Mouse (Mus musculus): ENCODE measurements around the gene Mcf2l.

The Mcf2l gene

DNA sequence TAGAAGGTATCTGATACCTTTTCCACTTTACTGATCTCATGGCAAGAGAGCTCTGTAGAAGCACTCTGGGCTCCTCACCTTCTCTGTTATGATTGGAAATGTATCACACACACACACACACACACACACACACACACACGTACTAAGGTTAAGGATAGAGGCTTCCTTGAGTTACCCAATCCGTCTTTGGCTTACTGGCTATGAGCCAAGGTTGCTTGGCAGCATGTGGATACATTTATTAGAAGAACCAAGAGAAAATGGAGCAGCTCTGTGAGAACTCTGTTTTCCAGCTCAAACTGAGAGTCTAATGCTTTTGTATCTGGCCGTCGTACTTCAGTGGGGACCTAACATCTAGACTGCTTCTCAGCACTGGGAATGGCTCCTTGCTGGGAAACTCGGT, 121.9 kb downstream of the Mcf2l start:
- DNase-seq = peak in 1 of 2 experiments; percentile 53

- DNase-seq = peak; percentile 22 to 69
Observed at GRCm38 (mm10) chr8:12996831-12997275, 123.2 kb downstream of the Mcf2l start.

- no peak for DNase-seq
Observed at GRCm38 (mm10) chr8:12998331-12998730, 124.7 kb downstream of the Mcf2l start.

DNA sequence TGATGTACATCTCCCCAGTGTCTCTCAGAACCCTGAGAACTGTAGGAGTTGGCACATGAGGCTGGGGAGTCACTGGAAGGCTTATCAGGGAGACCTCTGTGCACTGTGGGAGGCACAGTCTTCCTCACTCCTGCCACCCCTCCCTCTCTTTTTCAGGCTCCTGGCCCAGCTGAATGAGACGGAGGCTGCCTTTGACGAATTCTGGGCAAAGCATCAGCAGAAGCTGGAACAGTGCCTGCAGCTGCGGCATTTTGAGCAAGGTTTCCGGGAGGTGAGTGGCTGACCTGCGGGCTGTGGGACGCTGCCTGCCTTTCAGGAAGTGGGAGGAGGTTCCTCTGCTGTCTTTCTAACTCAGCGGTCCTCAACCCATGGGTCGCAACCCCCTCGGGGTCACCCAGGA, 126.2 kb downstream of the Mcf2l start:
- DNase-seq = no peak

DNA sequence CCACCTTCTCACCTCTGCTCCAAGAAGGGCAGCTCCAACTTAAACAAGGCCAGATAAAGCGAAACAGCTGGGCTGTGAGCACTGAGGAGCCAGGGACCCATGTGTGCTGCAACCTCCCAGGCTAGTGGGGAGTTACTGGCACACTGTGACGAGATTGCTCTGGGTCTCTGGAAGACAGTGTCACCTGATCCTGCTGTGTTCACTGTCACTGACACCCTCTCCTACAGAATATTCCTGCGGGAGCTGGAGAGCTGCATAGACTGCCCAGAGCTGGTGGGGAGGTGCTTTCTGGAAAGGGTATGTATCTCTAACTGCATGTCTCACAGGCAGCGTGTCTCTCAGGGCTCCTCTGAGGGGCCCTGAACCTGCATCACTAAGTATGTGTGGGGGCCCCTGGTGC, 133.9 kb downstream of the Mcf2l start:
- DNase-seq = no peak

DNA sequence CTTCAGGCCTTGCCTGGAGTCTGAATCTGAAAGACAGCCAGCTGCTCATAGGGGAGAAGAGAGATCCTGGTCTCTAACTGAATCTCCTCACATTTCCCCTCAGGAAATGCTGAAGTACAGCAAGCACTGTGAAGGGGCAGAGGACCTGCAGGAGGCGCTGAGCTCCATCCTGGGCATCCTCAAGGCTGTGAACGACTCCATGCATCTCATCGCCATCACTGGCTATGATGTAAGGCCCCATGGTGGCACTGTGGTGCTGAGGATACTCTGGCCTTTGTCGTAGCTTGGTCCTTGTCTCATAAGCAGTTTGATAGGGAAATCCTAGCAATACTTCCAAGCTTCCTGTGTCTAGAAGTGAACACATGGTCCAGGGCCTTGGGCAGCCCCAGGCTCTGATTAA, 136.7 kb downstream of the Mcf2l start:
- peak in 1 of 2 experiments; percentile 46 for DNase-seq

- DNase-seq = no peak
Observed at GRCm38 (mm10) chr8:13019560-13019959, 146.0 kb downstream of the Mcf2l start.

GRCm38 (mm10) chr8:13021830-13022229, 148.2 kb downstream of the Mcf2l start:
- DNase-seq = peak in 1 of 2 experiments; percentile 20

- peak; percentile 49 to 51 for DNase-seq
Observed at GRCm38 (mm10) chr8:13025487-13026224, 152.1 kb downstream of the Mcf2l start, which contains the start of gene F7. Gene F7, plus strand, starts transcription at chr8:13026034.

DNA sequence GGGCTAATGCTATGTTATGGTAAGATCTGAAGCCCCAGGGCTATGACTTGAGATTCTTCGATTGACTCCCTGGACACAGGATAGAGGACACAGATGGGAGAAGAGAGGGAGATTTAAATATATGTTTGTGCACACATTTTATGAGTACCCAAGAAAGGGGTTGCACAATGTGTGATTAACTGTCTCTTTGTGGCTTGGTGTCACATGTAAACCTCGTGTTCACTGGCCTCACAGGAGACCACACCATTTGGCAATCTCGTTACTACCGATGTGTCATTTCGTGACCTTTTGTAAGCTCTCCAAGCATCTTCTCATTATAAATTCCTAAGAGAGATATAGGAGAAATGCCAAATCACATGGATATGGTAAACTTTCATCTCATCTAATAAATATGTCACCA, 154.0 kb downstream of the Mcf2l start:
- DNase-seq = no peak

- peak; percentile 71 to 88 for DNase-seq
Observed at GRCm38 (mm10) chr8:13028482-13028881, 154.9 kb downstream of the Mcf2l start.

DNA sequence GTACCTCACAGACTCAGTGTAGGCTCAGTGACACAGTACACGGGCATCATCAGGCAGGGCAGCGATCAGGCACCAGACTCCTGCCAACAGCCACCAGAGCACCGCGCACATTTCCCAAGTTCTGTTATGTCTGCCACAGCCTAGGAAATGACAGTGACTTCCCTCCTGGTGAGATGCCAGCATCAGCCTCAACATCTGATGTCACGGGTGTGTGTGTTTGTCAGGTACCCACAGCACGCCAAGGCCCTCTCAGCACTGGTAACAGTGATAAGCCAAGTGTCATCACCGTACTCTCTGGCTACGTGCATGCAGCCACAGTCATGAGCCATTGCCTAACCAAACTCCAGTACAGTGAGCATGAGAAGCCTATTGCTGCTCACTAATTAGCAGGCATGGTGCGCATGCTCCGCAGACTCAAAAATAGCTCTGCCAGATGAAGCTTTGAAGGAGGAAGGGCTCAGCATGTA, 162.8 kb downstream of the Mcf2l start:
- no peak for DNase-seq

DNA sequence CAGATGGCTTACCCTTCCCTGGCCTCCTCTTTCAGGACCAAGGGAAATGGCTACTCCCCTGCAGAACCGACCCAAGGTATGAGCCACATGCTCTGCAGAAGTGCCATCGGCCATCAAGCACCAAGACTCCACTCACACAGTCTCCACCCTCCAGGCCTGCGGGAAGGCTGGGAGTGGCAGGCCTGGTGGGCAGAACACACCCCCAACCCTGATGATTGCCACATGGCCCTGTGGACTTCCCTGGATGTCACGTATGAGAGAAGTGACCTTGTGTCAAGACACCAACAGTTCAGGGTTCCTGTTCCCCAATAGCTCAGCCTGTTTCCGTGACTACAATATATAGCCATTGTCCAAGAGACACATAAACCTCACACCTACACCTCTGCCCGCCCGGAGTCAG, 163.4 kb downstream of the Mcf2l start, which contains the start of gene F10:
TSS of gene F10 (plus strand) at position 294 of the 400 bp plus-strand sequence.
- peak; percentile 62 to 74 for DNase-seq

DNA sequence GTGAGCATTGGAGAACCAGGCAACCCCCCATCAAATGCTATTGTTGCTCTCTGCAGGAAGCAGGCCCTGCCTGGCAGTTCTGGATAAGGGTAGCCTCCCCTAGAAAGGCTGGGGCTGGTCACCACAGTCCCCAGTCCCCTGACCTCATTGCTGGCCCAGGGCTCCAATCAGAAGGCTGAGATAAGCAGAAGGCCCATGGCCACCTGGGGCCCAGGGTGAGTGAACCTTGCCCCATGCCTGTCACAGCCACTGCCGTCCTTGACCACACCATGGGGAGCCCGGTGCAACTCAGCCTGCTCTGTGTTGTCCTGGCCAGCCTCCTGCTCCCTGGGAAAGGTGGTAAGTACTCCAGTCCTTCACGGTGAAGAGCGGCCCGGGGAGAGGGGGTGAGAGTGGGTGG, 164.0 kb downstream of the Mcf2l start:
- DNase-seq = no peak

GRCm38 (mm10) chr8:13039054-13039453, 165.4 kb downstream of the Mcf2l start:
- peak; percentile 39 for DNase-seq

DNA sequence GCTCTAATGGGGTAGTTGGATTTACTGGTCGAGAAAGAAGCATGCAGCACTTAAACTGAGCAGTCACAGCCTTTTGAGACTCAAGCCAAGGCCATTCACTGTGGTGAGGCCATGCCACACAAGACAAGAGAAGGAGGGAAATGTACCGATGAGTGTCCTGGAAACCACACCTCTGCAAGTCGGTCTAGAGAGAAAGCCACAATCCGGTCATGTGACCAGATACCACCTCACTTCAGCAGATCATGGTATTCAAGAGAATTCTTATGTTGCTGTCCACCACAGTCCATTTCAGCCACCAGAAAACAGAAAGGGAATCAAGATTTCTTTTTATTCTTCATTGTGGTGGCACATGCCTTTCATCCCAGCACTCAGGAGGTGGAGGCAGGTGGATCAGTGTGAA, 167.9 kb downstream of the Mcf2l start:
- DNase-seq = no peak

- no peak for DNase-seq
Observed at GRCm38 (mm10) chr8:13047652-13048051, 174.0 kb downstream of the Mcf2l start.

GRCm38 (mm10) chr8:13050550-13050949, 176.9 kb downstream of the Mcf2l start:
- DNase-seq = no peak

GRCm38 (mm10) chr8:13057351-13057750, 183.7 kb downstream of the Mcf2l start:
- DNase-seq = no peak

GRCm38 (mm10) chr8:13060441-13061150, 187.0 kb downstream of the Mcf2l start, which contains the start of gene Proz:
Gene Proz, plus strand, starts transcription at chr8:13060914.
- DNase-seq = no peak

- DNase-seq = peak; percentile 32 to 38
Observed at GRCm38 (mm10) chr8:13063112-13063511, 189.5 kb downstream of the Mcf2l start.

Measured in lung, postnatal 4 days (tissue).